Mouse (Mus musculus): Measurements from ENCODE around the gene Smg9. TPM values are rescaled to one million over a fixed set of nuclear protein-coding genes. Genes with fewer than 3 reads are reported as not detected.

Smg9 gene
- total RNA-seq, 1 experiment from 2014 or later = 20.1 TPM

GRCm38 (mm10) chr7:24459843-24460242, 60.4 kb downstream of the Smg9 start:
- ATAC-seq (replicated peaks; ENCODE audit: insufficient number of reproducible peaks, low FRiP score, low TSS enrichment, poor library complexity, severe bottlenecking) = peak; percentile 74

GRCm38 (mm10) chr7:24461376-24462051, 62.1 kb downstream of the Smg9 start:
- ATAC-seq (replicated peaks; ENCODE audit: insufficient number of reproducible peaks, low FRiP score, low TSS enrichment, poor library complexity, severe bottlenecking) = no peak

DNA sequence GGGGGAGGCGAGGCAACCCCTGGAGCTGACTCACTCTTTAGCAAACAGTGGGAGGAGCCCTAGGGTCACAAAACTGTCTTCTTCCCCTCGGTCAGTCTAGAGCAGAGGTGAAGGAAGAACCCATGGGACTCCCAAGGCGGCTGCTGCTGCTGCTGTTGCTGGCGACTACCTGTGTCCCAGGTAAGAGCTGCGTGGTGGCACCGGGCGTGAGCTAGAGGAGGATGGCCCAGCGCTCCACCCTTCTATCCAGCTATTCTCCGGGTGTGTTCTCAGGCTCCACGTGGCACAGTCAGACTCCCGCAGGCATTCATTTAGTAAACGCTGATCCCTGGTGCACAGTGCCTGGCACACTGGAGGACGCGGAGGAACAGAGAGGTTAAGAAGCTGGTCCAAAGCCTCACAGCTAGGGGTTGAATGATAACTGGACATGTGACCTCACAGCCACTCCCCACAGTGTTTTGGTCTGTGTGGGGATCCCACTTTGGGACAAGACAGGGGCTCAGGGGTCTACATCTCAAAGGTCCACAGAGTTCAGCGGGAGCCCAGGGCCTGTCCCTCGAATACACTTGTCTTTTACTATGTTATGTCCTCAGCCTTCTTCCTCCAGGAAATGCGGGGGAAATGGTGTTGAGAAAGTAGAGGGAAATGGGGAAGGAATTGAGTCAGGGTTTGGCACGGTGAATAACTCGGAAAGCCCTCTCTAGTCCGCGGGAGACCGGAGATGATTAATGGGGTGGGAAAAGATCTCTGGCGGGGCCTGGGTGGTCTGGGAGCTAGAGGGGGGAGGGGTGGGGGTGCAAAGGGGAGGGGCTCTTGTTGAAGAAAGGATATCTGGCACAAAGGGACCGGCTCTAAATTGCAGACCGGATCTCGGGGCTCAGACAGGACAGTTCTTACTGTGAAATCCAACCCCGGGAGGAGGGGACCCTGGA, 63.2 kb downstream of the Smg9 start, which contains the start of gene Plaur:
Plaur (plus strand) TSS at position 97 of the 932 bp plus-strand sequence.
- peak; percentile 46 for ATAC-seq (replicated peaks; ENCODE audit: insufficient number of reproducible peaks, low FRiP score, low TSS enrichment, poor library complexity, severe bottlenecking)

DNA sequence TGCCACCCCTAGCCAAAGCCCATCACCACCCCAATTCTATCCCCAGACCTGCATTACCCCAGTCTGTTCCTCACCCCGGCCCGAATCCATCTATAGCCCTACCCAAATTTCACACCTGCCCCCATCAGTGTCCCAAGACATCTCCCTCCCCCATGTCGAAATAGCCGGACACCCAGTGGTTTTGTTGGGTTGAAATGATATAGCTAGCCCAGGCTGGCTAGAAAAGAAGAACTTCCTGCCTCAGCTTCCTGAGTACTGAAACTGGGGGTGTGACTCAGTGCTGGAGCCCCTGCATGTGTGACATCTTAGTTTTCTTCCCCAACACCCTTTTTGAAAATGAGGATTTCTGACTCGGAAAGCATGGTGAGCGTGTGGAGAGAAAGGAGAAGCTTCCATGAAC, 67.4 kb downstream of the Smg9 start:
- 0 out of 2 replicates have a peak, but pooled peaks have one; percentile 10 for ATAC-seq (replicated peaks; ENCODE audit: insufficient number of reproducible peaks, low FRiP score, low TSS enrichment, poor library complexity, severe bottlenecking)

GRCm38 (mm10) chr7:24467886-24468285, 68.5 kb downstream of the Smg9 start:
- no peak for ATAC-seq (replicated peaks; ENCODE audit: insufficient number of reproducible peaks, low FRiP score, low TSS enrichment, poor library complexity, severe bottlenecking)

GRCm38 (mm10) chr7:24469126-24469525, 69.7 kb downstream of the Smg9 start:
- ATAC-seq (replicated peaks; ENCODE audit: insufficient number of reproducible peaks, low FRiP score, low TSS enrichment, poor library complexity, severe bottlenecking) = no peak

GRCm38 (mm10) chr7:24470356-24470755, 70.9 kb downstream of the Smg9 start:
- ATAC-seq (replicated peaks; ENCODE audit: insufficient number of reproducible peaks, low FRiP score, low TSS enrichment, poor library complexity, severe bottlenecking) = no peak

Other genes with a start within 250 kb of the Smg9 start
- 0.68 TPM in 1 of 3 replicates, not detected in the others for gene Zfp114, start 224.6 kb upstream of the Smg9 start, total RNA-seq (2017)
- 1.7 to 4.3 TPM (median 2.3 TPM) in 3 replicates for gene Zfp111, start 188.2 kb upstream of the Smg9 start, total RNA-seq (2017)
- 1.6 to 2.7 TPM (median 1.8 TPM) in 3 replicates for gene Zfp109, start 162.1 kb upstream of the Smg9 start, total RNA-seq (2017)
- 0.87 to 1.5 TPM in 2 of 3 replicates, not detected in the other for gene Zfp108, start 144.8 kb upstream of the Smg9 start, total RNA-seq (2017)
- 1.4 TPM in 1 of 3 replicates, not detected in the others for gene Zfp93, start 129.2 kb upstream of the Smg9 start, total RNA-seq (2017)
- 4.6 to 11.1 TPM (median 5.2 TPM) in 3 replicates for gene Zfp61, start 98.4 kb upstream of the Smg9 start, total RNA-seq (2017)
- 2.4 to 4.6 TPM (median 4.5 TPM) in 3 replicates for gene Zfp94, start 83.0 kb upstream of the Smg9 start, total RNA-seq (2017)
- gene Tescl, start 65.7 kb upstream of the Smg9 start, total RNA-seq (2017) = 2.3 TPM in 1 of 3 replicates, not detected in the others
- not detected in 3 replicates for gene Lypd5, start 50.4 kb upstream of the Smg9 start, total RNA-seq (2017)
- gene Kcnn4, start 29.4 kb upstream of the Smg9 start, total RNA-seq (2017) = 10.3 to 11.8 TPM (median 11.5 TPM) in 3 replicates
- gene Irgc1, start 52.7 kb downstream of the Smg9 start, total RNA-seq (2017) = 1.7 TPM in 1 of 3 replicates, not detected in the others
- 286 to 300 TPM (median 297 TPM) in 3 replicates for gene Plaur, start 62.9 kb downstream of the Smg9 start, total RNA-seq (2017)
- gene Cadm4, start 82.4 kb downstream of the Smg9 start, total RNA-seq (2017) = not detected in 3 replicates
- gene Zfp428, start 107.4 kb downstream of the Smg9 start, total RNA-seq (2017) = 0.95 TPM in 1 of 3 replicates, not detected in the others
- 1.1 TPM in 1 of 3 replicates, not detected in the others for gene AC161166.1, start 112.8 kb downstream of the Smg9 start, total RNA-seq (2017)
- 2.5 to 6.9 TPM (median 2.9 TPM) in 3 replicates for gene Irgq, start 131.1 kb downstream of the Smg9 start, total RNA-seq (2017)
- gene Pinlyp, start 146.5 kb downstream of the Smg9 start, total RNA-seq (2017) = not detected in 3 replicates
- 18.0 to 42.4 TPM (median 29.6 TPM) in 3 replicates for gene Xrcc1, start 146.7 kb downstream of the Smg9 start, total RNA-seq (2017)
- gene Ethe1, start 187.9 kb downstream of the Smg9 start, total RNA-seq (2017) = 4.8 to 9.7 TPM (median 7.9 TPM) in 3 replicates
- not detected in 3 replicates for gene Zfp575, start 188.0 kb downstream of the Smg9 start, total RNA-seq (2017)
- gene Phldb3, start 211.1 kb downstream of the Smg9 start, total RNA-seq (2017) = 7.5 to 10.6 TPM (median 9.6 TPM) in 3 replicates
- gene Lypd3, start 236.9 kb downstream of the Smg9 start, total RNA-seq (2017) = not detected in 3 replicates

Data from monocyte, adult 5-6 weeks (primary cell).